Mouse (Mus musculus) lung, adult 18-20 months (tissue): ENCODE results near the gene Gart.
A peak's percentile ranks its signal among the peaks of the same experiment; 100 is the strongest.

Experiments
- DNase-seq, 2 experiments: peaks; one replicate each; pipeline ENCODE4 v3.0.0; 2022; ENCODE audit warnings: mixed read lengths in 2 of 2

Gene Gart

GRCm38 (mm10) chr16:91606958-91607357 lies 39.8 kb downstream of the Gart start:
- no peak for DNase-seq

- DNase-seq, result no peak
Measured at GRCm38 (mm10) chr16:91605156-91605555, 41.6 kb downstream of the Gart start.

GRCm38 (mm10) chr16:91601693-91602092 lies 45.1 kb downstream of the Gart start:
- DNase-seq, result no peak

GRCm38 (mm10) chr16:91601081-91601480 lies 45.7 kb downstream of the Gart start:
- peak in 1 of 2 experiments; percentile 54 for DNase-seq

DNA sequence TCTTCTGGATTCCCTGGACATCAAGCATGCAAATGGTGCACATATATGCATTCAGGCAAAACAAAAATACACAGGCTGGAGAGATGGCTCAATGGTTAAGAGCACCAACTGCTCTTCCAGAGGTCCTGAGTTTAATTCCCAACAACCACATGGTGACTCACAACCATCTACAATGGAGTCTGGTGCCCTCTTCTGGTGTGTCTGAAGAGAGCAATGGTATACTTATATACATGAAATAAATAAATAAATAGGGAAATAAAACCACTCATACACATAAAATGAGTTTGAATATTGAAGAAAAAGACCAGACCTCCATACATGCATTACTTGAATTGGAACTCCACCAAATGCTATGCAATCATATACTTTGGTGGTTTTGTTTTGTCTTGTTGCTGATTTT lies 47.5 kb downstream of the Gart start:
- no peak for DNase-seq

- peak; percentile 99 for DNase-seq
Measured at GRCm38 (mm10) chr16:91597672-91598010, 49.1 kb downstream of the Gart start, which contains the start of gene Tmem50b. Tmem50b (minus strand) TSS chr16:91597800.

GRCm38 (mm10) chr16:91596779-91597671 lies 49.7 kb downstream of the Gart start:
- DNase-seq, result peak; percentile 50 to 68

GRCm38 (mm10) chr16:91596397-91596778 lies 50.4 kb downstream of the Gart start:
- DNase-seq, result no peak

DNA sequence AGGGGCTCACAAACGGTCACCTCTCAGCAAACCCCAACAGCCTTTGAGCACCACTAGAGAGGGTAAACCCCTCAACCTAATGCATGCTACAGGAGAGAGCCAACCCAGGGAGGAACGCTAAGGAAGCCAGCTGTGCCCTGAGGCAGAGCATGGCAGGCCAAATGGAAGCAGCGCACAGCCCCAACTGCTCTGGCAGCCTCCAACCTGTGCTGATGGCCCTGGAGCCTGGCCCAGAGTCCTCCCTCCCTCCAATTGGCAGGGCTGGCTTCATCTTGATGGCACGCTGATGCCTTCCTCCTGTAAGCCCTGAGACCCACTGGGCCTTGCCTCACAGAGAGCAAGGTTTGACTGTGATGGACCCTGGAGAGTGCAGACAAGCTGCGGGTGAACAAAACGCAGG lies 51.7 kb downstream of the Gart start:
- DNase-seq, result no peak

DNA sequence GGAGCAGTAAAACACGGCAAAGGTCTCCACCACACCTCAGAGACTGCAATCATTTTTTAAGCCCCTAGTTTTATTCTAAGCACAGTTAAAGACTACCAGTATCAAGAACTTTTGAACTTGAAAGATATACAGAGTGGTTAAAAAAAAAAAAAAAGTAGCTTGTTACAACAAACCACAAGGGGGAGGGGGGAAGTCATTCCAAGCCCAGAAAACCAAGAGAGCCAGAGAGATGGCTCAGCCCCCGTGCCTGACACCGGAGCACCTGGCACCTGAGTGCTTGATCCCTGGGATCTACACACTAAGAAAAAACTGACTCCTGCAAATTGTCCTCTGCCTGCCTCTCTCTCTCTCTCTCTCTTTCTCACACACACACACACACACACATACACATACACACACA lies 53.5 kb downstream of the Gart start:
- DNase-seq, result no peak

- DNase-seq, result peak in 1 of 2 experiments; percentile 34
Measured at GRCm38 (mm10) chr16:91592162-91592561, 54.6 kb downstream of the Gart start.

- no peak for DNase-seq
Measured at GRCm38 (mm10) chr16:91588703-91589102, 58.0 kb downstream of the Gart start.

GRCm38 (mm10) chr16:91587730-91588453 lies 58.9 kb downstream of the Gart start:
- no peak for DNase-seq

GRCm38 (mm10) chr16:91586244-91586643 lies 60.5 kb downstream of the Gart start:
- no peak for DNase-seq

- no peak for DNase-seq
Measured at GRCm38 (mm10) chr16:91585617-91586016, 61.1 kb downstream of the Gart start.

DNA sequence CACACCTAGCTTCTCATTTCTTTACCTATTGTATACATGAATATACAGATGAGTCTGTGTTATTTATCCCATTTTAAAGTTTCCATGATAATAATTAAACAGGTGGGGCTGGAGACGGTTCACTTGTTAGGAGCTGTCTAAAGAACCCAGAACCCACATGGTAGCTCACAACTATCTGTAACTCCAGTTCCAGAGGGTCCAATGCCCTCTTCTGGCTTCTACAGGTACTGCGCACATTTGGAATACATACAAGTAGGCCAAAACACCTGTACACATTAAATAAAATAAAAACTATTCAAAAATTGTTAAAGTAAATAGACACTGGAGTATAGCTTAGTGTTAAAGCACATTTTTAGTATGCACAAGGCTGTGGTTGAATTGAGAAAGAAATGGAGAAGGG lies 64.4 kb downstream of the Gart start:
- DNase-seq, result no peak

DNA sequence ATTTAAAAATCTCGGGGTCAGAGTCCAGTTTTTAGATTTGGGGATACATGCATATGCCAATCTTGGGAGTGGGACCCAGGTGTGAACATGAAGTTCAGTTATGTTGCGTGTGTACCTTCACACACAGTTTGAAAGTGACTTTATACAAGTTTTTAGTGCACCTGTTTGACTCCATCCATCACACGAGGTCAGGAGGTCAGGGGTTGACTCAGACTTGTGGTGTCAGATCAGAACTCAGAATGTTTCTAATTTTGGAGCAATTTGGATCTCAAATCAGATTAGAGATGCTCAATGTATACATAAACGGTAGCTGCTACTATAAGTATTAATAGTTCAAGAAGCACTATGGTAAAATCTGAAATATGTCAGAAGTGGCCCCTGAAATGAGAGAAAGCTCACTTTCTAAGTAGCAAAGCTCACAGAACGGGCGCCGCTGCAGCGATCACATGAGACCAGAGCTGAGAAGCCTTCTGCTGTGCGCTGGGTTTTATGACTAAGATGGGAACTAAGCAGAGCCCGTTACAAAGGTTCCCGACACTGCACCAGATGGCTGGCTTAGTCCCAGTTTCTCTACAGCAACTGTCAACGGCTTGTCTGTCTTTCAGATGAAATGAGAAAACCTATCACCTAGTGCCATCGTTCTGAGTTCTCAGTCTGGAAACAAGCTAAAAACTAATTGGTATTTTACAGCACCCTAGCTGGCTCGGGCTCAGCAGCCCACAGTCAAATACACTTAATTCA lies 67.6 kb downstream of the Gart start:
- DNase-seq, result no peak

GRCm38 (mm10) chr16:91575151-91575550 lies 71.6 kb downstream of the Gart start:
- DNase-seq, result no peak
